Mouse (Mus musculus) mouse embryonic stem cell (cell line): Measurements from ENCODE around the gene Olfr1253.

Source experiments
- in situ Hi-C, 2 experiments: fragments of 300-500 bp; cut with MboI; formaldehyde crosslinking; loops; 1 replicate in 1 of 2; 3 replicates in 1 of 2; pipeline ENCODE4 v1.14.3; 2019 to 2020; ENCODE audit warnings: low sequenced_read_pairs in 2 of 2, low pct_unique_long_range_greater_than_20kb in 1 of 2, mixed read lengths in 1 of 2; ENCODE audit not compliant: unreplicated experiment in 1 of 2

Gene Olfr1253

GRCm38 (mm10) chr2:89756990-89757389, at the start of gene Olfr1253:
TSS of gene Olfr1253 (minus strand) at chr2:89757090.
- in situ Hi-C loops, result no loop called here

- in situ Hi-C loops, result no loop called here
These were observed 42.7 kb upstream of the Olfr1253 start for GRCm38 (mm10) chr2:89799583-89799982.

- in situ Hi-C loops, result no loop called here
These were observed 36.6 kb upstream of the Olfr1253 start, which contains the start of gene Olfr1254 for GRCm38 (mm10) chr2:89793519-89793918. TSS of gene Olfr1254 (minus strand) at chr2:89793619.

GRCm38 (mm10) chr2:89724912-89725311, 32.0 kb downstream of the Olfr1253 start, which contains the start of gene Olfr1252:
TSS of gene Olfr1252 (minus strand) at chr2:89725012.
- in situ Hi-C loops, result no loop called here
